Mouse (Mus musculus) cerebellum, postnatal 25 days (tissue): Measurements from ENCODE around the gene Olfr692.
A peak's percentile ranks its signal among the peaks of the same experiment; 100 is the strongest.
"Not testable (repeated sequence)": the region's sequence is repeated elsewhere in the genome, so short reads cannot be mapped to it uniquely, and the experiment has no call there.

Source experiments
- DNase-seq, 2 experiments: peaks; one replicate each; pipeline ENCODE4 v3.0.0; 2021; ENCODE audit warnings: mixed read lengths in 2 of 2

The Olfr692 gene

DNA sequence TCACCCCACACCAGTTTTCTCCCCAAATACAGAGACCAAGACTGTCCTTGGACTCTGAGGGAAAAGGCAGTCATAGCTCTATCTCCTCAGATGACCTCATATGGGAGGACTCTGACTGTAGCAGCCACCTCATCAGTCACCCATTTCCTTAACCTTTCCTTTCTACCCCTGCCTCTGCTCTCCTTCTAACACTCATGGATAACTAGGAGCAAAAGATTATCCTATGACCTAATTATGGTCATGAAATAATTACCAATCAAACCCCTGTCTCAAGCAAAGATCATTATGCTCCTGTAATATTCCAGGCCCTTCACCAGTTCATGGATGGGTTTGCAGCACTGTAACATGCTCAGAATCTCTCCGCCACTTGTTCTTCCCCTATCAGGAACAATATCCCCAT lies at the start of gene Olfr692:
Gene Olfr692 (plus strand): TSS at position 301 of the 400 bp plus-strand sequence.
- DNase-seq = no peak

DNA sequence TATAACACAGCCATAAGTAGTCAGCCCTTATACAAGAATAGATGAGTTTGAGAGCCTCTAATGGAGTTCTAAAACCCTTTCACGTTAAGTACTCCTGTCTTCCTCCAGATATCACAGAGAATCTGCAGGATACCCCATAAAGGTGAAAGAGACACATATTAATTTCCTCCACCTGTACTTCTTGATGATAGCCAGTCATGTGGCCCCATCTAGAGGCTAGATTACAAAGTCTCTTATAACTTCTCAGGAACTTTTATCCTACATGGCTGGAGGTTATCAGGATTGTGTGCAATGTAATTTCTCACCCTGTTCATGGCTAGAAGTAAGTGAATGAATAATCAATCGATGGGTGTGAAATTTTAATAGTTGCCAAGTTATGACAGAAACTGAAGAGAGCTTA lies 42.7 kb upstream of the Olfr692 start:
- DNase-seq = no peak

DNA sequence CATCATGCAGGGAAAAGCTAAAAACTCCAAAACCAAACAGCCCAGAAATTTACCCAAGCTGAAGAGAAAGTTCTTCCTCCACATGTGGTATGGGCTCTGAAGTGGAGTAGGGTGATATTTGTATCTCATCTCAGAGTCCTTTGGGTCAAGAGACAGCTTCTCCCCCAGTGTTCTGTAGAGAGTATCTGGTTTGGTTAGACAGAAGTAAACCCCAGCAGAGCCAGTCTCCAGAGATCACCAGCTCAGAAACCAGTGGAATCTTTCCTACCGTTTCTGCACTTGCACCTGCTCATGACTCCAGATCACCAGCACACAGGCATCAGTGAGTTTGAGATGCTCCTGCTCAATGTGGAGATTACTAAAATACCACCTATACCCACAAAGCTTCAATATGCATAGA lies 34.0 kb upstream of the Olfr692 start, which contains the start of gene Olfr690:
Gene Olfr690 (minus strand): TSS at position 101 of the 400 bp plus-strand sequence.
- no peak for DNase-seq

DNA sequence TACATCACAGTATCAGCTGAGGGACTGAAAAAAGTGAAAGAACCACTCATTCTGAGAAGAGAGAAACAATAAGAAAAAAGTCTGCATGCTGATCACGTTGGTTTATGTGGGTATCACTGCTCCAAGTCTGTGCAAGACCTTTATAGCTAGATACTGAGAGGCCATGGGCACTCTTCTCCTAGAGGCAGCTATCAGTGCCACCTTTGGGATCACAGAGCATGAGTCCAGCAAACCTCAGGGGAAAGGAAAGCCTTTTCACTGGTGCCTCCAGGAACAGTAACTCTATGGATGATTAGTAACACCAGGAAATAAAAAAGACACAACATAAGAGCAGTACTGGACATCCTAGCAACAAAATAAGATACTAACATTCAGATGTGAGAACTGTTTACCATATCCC lies 25.9 kb upstream of the Olfr692 start, which contains the start of gene Olfr691:
Gene Olfr691 (minus strand): TSS at position 101 of the 400 bp plus-strand sequence.
- no peak for DNase-seq

DNA sequence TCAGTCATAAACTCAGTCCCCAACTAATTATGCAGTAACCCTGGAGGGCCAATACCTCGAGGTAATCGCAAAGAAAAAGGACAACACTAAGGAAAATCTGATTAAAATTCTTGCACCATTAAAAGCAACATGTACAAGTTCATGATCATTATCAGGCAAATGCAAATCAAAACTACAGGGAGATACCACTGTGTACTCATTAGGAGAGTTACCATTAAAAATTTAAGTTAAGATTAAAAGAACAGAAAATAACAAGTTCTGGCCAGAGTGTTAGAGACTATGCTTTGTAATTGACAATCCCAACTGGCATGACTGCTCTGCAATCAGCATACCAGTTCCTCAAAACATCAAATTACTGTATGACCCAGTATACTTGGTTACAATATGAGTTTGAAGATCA lies 25.3 kb upstream of the Olfr692 start:
- no peak for DNase-seq

DNA sequence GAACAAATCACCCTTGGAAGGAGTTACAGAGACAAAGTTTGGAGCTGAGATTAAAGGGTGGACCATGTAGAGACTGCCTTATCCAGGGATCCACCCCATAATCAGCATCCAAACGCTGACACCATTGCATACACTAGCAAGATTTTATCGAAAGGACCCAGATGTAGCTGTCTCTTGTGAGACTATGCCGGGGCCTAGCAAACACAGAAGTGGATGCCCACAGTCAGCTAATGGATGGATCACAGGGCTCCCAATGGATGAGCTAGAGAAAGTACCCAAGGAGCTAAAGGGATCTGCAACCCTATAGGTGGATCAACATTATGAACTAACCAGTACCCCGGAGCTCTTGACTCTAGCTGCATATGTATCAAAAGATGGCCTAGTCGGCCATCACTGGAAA lies 12.0 kb upstream of the Olfr692 start:
- DNase-seq = not testable (repeated sequence)

DNA sequence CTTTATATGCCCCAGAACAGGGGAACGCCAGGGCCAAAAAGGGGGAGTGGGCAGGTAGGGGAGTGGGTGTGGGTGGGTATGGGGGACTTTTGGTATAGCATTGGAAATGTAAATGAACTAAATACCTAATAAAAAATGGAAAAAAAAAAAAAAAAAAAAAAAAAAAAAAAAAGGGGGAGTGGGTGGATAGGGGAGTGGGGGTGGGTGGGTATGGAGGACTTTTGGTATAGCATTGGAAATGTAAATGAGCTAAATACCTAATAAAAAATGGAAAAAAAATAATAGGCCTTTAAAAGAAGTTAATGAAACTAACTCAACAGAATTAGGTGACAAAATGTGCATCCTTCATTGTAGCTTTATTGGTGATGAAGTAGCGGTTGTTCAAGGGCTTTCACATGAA lies 11.5 kb upstream of the Olfr692 start:
- not testable (repeated sequence) for DNase-seq

DNA sequence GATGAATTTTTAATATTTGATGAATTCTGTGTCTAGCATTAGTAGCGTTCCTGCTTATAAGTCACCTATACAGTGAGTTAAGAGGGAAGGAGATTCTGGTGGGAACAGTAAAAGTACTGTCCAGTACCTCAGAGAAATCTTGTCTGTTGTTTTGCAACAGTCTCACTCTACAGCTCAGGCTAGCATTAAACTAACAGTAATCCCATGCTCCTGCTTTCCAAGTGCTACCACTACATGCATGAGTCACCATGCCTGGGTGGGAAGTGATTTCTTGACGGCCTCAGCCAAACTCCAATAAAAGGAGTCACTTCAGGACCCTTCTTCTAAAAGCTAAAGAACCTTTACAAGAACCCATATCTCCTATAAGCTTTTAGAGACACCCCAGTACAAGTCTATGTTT lies 6.3 kb upstream of the Olfr692 start:
- DNase-seq = no peak

DNA sequence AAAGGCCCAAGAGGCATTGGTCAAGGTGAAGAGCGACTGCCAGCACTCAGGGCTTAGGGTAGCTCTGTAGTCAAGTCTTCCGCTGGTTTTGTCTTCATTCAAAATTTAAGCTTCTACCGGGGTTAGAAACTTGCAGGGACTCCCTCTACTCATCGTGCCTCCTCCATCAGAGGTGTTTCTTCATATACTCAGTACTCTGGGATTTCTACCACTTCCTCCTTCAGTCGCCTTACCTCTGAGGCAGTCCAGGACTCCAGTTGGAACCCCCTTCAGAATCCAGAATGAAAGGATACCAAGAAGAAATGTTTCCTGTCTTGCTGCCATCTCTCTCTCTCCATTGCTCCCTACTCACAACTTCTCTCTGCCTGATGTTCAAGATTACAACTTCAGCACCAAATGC lies 762 bp upstream of the Olfr692 start:
- no peak for DNase-seq

DNA sequence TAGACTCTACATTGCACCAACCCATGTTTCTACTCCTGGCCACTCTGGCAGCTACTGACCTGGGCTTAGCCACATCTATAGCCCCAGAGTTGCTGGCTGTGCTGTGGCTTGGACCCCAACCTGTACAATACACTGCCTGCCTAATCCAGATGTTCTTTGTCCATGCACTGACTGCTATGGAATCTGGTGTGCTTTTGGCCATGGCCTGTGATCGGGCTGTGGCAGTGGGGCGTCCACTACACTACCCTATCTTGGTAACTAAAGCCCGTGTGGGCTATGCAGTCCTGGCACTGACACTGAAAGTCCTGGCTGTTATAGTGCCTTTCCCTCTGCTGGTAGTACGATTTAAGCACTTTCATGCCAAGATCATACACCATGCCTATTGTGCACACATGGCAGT lies 491 bp downstream of the Olfr692 start:
- no peak for DNase-seq

DNA sequence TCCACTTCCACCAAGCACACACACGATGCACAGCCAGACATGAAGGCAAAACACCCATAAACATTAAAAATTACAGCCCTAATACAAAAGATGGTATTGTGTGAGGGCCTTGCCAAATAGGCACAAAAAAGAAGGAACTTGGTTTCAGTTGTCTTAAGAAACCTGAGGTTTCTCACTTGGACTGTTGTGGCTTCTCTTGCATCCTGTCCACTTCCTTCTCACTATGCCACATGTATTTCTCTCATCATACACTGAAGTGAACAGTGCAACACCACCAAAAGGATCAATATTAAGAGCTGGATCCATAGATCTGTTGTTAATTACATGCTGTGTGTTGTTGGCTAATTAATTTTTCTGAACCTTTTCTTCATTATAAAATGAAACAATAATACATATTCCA lies 4.9 kb downstream of the Olfr692 start:
- no peak for DNase-seq

DNA sequence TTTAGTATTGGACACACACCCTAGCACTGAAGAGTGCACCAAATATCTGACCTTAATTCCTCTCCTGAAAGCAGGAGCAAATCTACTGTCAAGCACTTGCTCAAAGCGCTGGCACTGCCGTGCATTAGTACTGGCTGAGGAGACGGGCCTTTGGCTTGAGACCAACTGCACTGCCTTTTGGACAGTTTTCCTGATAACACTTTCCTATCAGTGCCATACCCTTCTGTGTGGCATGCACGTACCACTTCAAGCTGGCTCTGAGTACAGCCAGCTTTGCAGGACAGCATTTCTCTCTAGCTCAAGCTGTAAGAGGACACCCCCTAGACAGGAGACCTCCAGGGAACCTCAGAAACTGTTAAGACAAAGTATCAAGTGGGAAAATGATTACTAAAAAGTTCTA lies 5.5 kb downstream of the Olfr692 start:
- DNase-seq = peak; percentile 17 to 61

DNA sequence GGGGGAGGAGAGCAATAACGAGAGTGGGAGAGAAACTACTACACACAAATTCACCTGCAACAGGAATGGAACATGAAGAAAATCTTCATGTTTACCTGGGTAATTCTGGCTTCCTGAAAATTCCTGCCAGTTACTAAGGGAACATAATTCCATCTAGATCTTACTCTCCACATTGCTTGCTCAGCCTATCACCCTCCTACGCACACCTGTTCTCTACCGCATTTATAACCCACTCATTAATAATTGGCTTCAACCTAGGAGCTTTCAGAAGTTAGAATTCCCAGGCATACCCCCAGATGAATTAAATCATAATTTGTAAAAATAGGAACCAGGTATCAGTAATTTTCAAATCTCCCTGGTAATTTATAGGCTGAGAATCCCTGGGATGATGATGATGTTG lies 5.9 kb downstream of the Olfr692 start:
- DNase-seq = no peak

DNA sequence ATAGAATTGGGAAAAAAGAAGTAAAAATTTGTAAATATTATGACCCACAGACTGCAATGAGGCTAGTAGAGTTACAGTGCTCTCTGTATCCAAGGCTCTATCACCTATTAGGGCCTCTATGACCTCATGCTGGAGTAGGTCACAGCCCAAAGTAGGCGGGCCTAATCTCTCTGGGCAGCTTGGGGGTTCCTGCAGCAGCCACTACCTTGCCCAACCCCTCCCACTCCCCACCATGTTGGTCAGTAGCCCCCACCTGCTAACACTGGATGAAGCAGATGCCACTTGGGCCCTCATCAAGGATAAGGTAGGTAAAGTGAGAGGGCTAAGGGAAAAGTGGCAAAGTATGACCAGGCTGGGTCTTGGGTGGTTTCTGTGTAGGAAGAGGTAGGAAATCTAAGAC lies 6.8 kb downstream of the Olfr692 start, which contains the start of gene Gm5901:
Gene Gm5901 (plus strand): TSS at position 173 of the 400 bp plus-strand sequence.
- no peak for DNase-seq

DNA sequence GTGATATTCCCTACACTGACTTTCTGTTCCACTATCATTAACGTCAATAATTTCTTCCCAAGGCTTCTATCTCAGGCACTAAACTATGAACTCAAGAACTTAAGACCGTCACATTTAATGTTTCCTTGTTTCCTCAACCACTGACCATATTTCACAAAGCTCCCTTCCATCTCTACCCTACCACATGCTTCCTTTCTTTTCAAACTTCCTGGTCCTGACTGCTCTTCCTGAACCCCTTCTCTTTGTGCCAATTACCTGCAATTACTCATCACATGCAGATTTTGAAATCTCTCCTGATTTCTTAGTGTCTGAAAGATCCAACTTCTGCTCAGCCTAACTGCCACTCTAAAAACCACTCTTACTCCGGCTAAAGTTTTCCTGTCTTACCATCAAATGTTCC lies 12.3 kb downstream of the Olfr692 start:
- no peak for DNase-seq

DNA sequence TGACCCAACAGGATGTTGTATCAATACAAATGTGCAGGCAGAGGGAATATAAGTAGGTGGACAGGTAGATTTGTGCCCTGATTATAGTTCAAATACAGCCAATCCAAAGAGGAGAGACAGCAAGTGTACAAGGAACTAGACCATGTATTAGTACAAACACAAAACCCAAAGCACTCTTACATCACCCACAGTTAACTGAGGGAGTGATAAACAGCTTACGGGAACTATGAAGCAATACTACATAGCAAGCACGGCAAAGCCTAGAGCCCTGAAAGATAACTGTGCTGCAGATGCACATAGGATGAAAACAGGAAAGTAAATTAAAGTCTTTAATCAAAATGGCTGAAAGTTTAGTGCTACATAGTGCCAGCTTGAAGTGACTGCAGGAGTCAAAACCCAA lies 19.7 kb downstream of the Olfr692 start:
- DNase-seq = no peak

DNA sequence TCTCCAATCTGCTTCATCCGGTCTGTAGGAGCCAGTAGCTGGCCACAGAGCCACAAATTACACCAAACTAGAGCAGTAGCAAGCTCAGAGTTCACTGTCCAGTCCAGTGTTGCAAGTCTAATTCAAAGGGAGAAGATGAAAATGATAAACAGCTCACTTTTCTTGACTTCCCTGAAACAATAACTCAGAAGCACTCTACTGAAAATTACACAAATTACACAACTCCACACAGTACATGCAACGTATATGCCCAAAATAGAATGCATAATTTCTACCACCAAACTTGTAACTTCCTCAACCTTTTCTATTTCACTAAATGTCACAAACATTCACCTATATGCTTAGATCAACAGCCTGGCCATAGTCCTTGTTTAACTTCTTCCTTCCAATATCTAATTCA lies 22.2 kb downstream of the Olfr692 start:
- DNase-seq = no peak

DNA sequence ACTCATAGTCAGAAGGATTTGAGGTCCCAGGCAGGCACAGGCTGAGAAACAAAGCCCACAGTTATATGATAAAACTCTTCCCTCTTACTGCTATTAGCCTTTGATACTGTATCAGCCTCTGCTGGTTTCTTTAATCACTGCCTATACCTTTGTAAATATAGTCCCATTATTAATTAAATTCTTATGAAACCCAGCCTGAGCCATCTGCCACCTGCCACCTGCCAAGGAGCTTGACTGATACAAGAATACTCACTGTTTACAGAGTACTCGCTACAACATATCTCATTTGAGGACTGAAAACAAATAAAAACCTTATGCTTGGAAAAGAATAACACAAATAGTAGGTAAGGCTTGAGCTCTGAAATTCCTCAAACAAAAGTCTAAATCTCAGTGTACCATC lies 26.6 kb downstream of the Olfr692 start:
- peak; percentile 66 to 74 for DNase-seq

DNA sequence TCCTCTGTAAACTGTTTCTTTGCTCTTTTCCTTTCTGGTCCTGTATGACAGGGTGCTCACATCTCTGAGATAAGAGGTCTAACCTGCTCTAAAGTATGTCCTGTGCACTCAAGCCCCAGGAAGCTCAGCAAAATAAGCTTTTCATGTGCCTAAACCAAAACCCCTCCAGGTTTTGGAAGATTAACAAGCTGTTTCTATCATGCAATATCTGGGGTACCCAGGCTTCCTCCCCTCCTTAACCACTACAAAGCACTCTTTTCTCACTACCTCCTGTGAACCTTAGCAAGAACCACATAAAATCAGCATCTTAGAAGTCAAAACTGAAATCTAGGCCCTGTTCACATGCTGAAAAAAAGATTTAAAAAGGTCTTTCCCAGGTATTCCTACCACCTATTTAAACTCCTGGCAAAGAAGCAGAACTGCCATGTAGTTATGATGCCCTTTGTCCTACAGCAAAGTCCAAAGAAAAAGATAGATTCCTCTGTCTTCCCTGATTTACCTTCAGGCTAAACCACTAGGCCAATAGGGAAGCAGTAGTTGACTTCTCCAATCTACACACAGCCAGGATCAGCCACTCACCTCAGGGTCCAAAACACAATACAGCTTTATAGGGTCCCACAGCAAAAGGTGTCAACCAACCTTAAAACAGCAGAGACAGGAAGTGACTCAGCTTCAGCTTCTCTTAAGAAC lies 27.2 kb downstream of the Olfr692 start:
- DNase-seq = no peak

DNA sequence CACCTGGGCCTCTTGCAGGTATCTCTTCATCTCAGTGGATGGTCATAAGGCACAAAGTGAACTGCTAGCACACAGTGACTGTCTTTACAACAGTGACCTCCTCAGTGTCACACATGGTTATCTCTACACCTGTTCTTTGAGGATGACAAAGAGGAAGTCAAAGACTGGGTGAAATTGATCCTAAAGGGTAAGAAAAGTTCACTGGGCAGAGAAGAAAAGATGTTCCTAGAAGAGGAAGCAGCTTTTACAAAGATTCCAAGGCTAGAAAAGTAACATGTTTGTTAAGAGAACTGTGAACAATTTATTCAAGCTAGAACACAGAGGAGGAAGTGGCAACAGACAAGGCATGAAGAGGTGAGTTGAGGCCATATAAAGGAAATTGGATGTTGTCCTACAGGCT lies 28.1 kb downstream of the Olfr692 start:
- DNase-seq = no peak

DNA sequence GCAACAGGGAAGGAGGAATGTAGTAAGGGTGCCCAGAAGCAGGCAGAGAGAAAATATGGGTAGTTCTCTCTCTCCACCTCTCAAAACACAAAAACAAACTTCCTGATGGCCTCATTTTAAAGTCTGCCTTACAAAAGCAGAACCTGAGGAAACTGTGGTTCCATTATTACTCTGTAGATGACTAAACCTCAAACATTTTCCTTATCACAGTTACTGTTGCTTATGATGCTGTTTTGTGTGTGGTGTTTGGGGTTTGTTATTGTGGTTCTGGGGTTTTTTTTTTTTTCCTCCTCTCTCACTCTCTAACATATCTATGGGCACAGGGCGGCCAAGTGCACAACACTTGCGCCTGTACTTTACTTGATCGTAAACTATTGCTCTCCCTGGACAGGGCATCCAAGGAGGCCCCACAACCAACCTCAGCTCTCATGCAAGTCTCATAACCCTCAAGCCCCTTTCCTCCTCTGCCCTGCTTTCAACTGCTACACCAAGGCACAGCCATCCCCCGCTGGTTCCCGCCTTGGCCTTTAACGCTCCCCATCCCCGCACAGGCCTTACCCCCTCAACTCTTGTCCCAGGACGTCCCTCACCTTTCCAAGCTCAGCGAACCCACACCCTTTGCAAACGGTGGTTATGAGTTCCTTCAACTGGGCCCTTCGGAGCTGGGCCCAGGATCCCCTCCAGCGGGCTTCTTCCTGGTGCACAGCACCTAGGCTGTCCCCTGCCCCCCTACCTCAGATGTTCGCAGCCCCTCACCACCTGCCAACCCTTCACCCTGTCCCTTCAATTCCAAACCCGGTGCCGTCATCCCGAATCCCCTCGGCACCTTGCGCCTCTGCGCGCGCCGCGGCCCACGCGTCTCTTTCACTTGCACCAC lies 31.3 kb downstream of the Olfr692 start:
- no peak for DNase-seq

DNA sequence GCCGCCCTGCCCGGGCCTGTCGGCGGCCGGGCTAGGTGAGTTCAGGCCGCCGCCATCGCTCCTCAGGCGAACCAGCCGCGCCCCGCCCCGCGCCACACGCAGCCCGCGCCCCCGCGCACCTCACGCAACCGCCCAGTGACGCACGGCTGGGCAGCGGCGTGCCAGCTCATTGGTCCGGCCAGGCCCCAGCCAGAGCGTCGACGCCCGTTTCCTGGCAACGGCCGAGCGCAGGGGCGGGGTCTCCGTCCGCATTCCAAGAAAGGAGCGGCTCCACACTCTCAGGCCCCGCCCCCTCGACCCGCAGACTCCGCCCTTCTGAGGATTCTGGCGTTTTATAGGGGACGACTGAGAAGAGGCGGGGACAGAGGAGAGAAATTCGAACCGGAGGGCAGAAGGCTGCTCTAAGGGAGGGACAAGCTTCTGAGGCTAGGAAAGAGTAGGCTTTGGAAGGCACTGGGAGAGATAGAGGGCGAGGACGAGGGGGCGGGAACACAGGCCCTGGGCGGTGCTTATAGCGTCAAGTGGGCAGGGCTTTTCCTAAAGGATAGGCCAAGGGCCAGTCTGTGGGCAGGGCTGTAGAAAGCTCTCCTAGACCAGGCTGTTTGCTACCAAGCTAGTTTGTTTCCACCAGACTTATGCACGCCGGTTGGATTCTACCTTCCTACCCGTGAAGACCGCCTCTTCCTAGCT lies 32.0 kb downstream of the Olfr692 start, which contains the start of gene Fam160a2:
Gene Fam160a2 (minus strand): TSS at position 120 of the 690 bp plus-strand sequence.
- peak; percentile 100 for DNase-seq

DNA sequence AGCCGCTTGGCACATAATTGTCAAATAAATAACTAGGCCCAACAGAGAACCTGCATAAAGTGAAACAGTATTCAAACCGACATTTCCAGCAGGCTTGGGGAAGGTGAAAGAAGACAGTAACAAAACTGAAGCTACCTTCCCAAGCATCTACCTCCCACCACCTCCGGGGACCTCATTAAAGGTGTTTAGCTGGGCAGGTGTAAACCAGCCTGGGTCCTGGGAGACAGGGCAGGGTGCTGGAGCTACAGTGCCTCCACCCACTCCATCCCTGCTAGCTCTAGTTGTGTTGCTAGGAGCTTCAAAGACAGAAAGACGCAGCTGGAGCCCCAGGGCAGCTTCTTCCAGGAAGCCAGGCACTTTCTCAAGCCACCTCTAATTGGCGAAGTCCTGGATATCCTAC lies 36.2 kb downstream of the Olfr692 start, which contains the start of gene Cnga4:
Gene Cnga4 (plus strand): TSS at position 301 of the 400 bp plus-strand sequence.
- DNase-seq = no peak
